Mouse (Mus musculus): ENCODE results near the gene Sft2d1.

DNA sequence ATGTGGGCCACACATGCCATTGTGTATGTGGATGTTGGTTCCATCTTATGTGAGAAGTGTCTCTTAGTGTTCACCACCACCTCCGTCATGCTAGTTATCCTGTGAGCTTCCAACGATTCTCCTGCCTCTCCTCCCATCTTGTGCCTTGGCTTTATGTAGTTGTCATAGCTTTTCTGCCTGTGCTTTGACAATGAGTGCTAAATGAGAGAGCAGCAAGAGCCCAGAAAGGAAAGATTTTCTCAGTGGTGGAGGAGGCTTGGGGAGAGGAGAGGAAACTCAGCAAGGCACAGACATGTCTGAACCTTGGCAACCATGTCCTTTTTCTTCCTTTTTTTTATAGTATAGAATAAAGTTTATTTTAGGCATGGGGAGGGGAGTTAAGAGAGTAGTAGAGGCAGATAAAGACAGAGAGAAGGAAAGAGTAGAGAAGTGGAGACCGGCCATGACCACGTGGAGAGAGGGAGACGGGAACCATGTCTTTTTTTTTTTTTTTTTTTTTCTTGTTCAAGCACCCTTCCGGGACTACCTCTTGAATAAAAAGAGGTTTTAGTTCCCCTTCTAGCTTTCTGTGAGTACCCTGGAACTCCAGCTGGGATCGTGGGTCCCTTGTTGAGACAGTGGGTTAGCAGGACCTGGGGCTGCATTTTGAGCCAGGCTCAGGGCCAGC is 8.0 kb upstream of the Sft2d1 start:
- TF ChIP-seq POLR2A (IDR thresholded peaks at IDR 0.05; ENCODE audit: low read depth, low read length) (no peak), CTCF (IDR thresholded peaks at IDR 0.05; ENCODE audit: borderline replicate concordance, insufficient read depth, low read length) (no peak)
